Mouse (Mus musculus): ENCODE data around the gene Dok3.
"Not testable (repeated sequence)": the region's sequence is repeated elsewhere in the genome, so short reads cannot be mapped to it uniquely, and the experiment has no call there.

The Dok3 gene

GRCm38 (mm10) chr13:55529198-55529915 is at the start of gene Dok3:
Gene Dok3, minus strand, starts transcription at chr13:55529296.
- DNase-seq (ENCODE audit: low spot score) = no peak

- no peak for DNase-seq (ENCODE audit: low spot score)
Observed at GRCm38 (mm10) chr13:55578086-55578485, 49.0 kb upstream of the Dok3 start.

GRCm38 (mm10) chr13:55576872-55577271 is 47.8 kb upstream of the Dok3 start:
- DNase-seq (ENCODE audit: low spot score) = not testable (repeated sequence)

GRCm38 (mm10) chr13:55575932-55576331 is 46.8 kb upstream of the Dok3 start:
- DNase-seq (ENCODE audit: low spot score) = no peak

- no peak for DNase-seq (ENCODE audit: low spot score)
Observed at GRCm38 (mm10) chr13:55574321-55574720, 45.2 kb upstream of the Dok3 start.

- no peak for DNase-seq (ENCODE audit: low spot score)
Observed at GRCm38 (mm10) chr13:55573432-55573831, 44.3 kb upstream of the Dok3 start, which contains the start of gene Tmed9. Gene Tmed9, plus strand, starts transcription at chr13:55573732.

GRCm38 (mm10) chr13:55571977-55572376 is 42.9 kb upstream of the Dok3 start:
- DNase-seq (ENCODE audit: low spot score) = no peak

GRCm38 (mm10) chr13:55571027-55571751 is 42.1 kb upstream of the Dok3 start, which contains the start of gene Fam193b:
Gene Fam193b, minus strand, starts transcription at chr13:55571120.
- DNase-seq (ENCODE audit: low spot score) = peak; percentile 98

GRCm38 (mm10) chr13:55570286-55570973 is 41.3 kb upstream of the Dok3 start:
- peak; percentile 44 for DNase-seq (ENCODE audit: low spot score)

GRCm38 (mm10) chr13:55569726-55570285 is 40.7 kb upstream of the Dok3 start:
- peak; percentile 43 for DNase-seq (ENCODE audit: low spot score)

GRCm38 (mm10) chr13:55568524-55568923 is 39.4 kb upstream of the Dok3 start:
- not testable (repeated sequence) for DNase-seq (ENCODE audit: low spot score)

GRCm38 (mm10) chr13:55567949-55568348 is 38.9 kb upstream of the Dok3 start:
- DNase-seq (ENCODE audit: low spot score) = no peak

GRCm38 (mm10) chr13:55567001-55567400 is 37.9 kb upstream of the Dok3 start:
- DNase-seq (ENCODE audit: low spot score) = no peak

GRCm38 (mm10) chr13:55563266-55563879 is 34.3 kb upstream of the Dok3 start:
- no peak for DNase-seq (ENCODE audit: low spot score)

- DNase-seq (ENCODE audit: low spot score) = no peak
Observed at GRCm38 (mm10) chr13:55557499-55557898, 28.4 kb upstream of the Dok3 start.

- DNase-seq (ENCODE audit: low spot score) = no peak
Observed at GRCm38 (mm10) chr13:55555921-55556320, 26.8 kb upstream of the Dok3 start.

- DNase-seq (ENCODE audit: low spot score) = no peak
Observed at GRCm38 (mm10) chr13:55549061-55549460, 20.0 kb upstream of the Dok3 start.

GRCm38 (mm10) chr13:55548426-55548825 is 19.3 kb upstream of the Dok3 start:
- DNase-seq (ENCODE audit: low spot score) = no peak

- DNase-seq (ENCODE audit: low spot score) = no peak
Observed at GRCm38 (mm10) chr13:55547916-55548315, 18.8 kb upstream of the Dok3 start.

- DNase-seq (ENCODE audit: low spot score) = no peak
Observed at GRCm38 (mm10) chr13:55544792-55545191, 15.7 kb upstream of the Dok3 start.

- no peak for DNase-seq (ENCODE audit: low spot score)
Observed at GRCm38 (mm10) chr13:55543447-55543846, 14.4 kb upstream of the Dok3 start.

- no peak for DNase-seq (ENCODE audit: low spot score)
Observed at GRCm38 (mm10) chr13:55542891-55543290, 13.8 kb upstream of the Dok3 start.
